Mouse (Mus musculus): Measurements from ENCODE around the gene Cntnap5b.
"Not testable (repeated sequence)": the region's sequence is repeated elsewhere in the genome, so short reads cannot be mapped to it uniquely, and the experiment has no call there.

Gene Cntnap5b

GRCm38 (mm10) chr1:99772614-99773013 lies at the start of gene Cntnap5b:
Gene Cntnap5b (plus strand): TSS chr1:99772765.
- no peak for DNase-seq

GRCm38 (mm10) chr1:99759996-99760395 lies 12.6 kb upstream of the Cntnap5b start:
- no peak for DNase-seq

GRCm38 (mm10) chr1:99772183-99772582 lies 382 bp upstream of the Cntnap5b start:
- DNase-seq = peak in 1 of 2 experiments; percentile 2

- DNase-seq = no peak
These were observed 1.6 kb downstream of the Cntnap5b start for GRCm38 (mm10) chr1:99774144-99774543.

GRCm38 (mm10) chr1:99813334-99814110 lies 41.0 kb downstream of the Cntnap5b start:
- DNase-seq = no peak

GRCm38 (mm10) chr1:99872344-99872743 lies 99.8 kb downstream of the Cntnap5b start:
- DNase-seq = no peak

GRCm38 (mm10) chr1:99907774-99908173 lies 135.2 kb downstream of the Cntnap5b start:
- no peak for DNase-seq

GRCm38 (mm10) chr1:99943515-99943914 lies 170.9 kb downstream of the Cntnap5b start:
- DNase-seq = no peak

GRCm38 (mm10) chr1:99959428-99959987 lies 186.9 kb downstream of the Cntnap5b start:
- DNase-seq = no peak

- no peak for DNase-seq
These were observed 194.9 kb downstream of the Cntnap5b start for GRCm38 (mm10) chr1:99967300-99968089.

- DNase-seq = no peak
These were observed 197.9 kb downstream of the Cntnap5b start for GRCm38 (mm10) chr1:99970184-99971086.

GRCm38 (mm10) chr1:100001226-100001625 lies 228.7 kb downstream of the Cntnap5b start:
- not testable (repeated sequence) for DNase-seq

- DNase-seq = no peak
These were observed 233.6 kb downstream of the Cntnap5b start for GRCm38 (mm10) chr1:100006021-100006745.

- no peak for DNase-seq
These were observed 269.2 kb downstream of the Cntnap5b start for GRCm38 (mm10) chr1:100041808-100042207.

- DNase-seq = no peak
These were observed 307.2 kb downstream of the Cntnap5b start for GRCm38 (mm10) chr1:100079812-100080211.

GRCm38 (mm10) chr1:100100516-100100915 lies 328.0 kb downstream of the Cntnap5b start:
- no peak for DNase-seq

GRCm38 (mm10) chr1:100101017-100101416 lies 328.5 kb downstream of the Cntnap5b start:
- DNase-seq = no peak

GRCm38 (mm10) chr1:100104343-100104742 lies 331.8 kb downstream of the Cntnap5b start:
- DNase-seq = no peak

- DNase-seq = no peak
These were observed 349.9 kb downstream of the Cntnap5b start for GRCm38 (mm10) chr1:100122410-100122935.

- no peak for DNase-seq
These were observed 391.2 kb downstream of the Cntnap5b start for GRCm38 (mm10) chr1:100163588-100164357.

GRCm38 (mm10) chr1:100171566-100171965 lies 399.0 kb downstream of the Cntnap5b start:
- DNase-seq = no peak
